Mouse (Mus musculus) olfactory bulb, adult 2 months (tissue): ENCODE data around the gene Hoxb8.

ENCODE experiments used
- CTCF ChIP-seq: fragments of 200-500 bp; IDR thresholded peaks from 2 replicates; pipeline ENCODE4 v1.5.1; 2012; ENCODE audit warnings: low read depth, mild to moderate bottlenecking, low read length, moderate library complexity; ENCODE audit not compliant: insufficient read depth
- POLR2A ChIP-seq: fragments of 200-500 bp; IDR thresholded peaks from 2 replicates; pipeline ENCODE4 v1.6.1; 2012; ENCODE audit warnings: mild to moderate bottlenecking, low read depth, low read length, moderate library complexity; ENCODE audit not compliant: insufficient read depth

DNA sequence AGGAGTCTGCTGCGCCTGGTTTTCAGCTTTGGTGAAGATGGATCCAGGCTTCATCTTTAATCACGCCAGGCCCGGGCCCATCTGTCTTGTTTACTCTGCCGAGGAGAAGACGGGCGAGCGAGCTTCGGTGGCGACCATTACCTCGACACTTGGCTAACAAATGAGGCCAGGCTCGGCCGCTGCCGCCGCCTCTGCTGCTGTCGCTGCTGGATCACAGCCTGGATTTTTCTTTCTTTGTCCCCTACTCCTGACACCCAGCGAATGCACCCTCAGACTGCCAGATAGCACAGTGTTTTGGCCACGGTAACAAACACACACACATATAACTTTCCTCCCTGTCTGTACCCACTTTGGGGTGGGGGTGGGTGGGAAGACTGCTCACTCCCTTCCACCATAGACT, 39.0 kb downstream of the Hoxb8 start:
- TF ChIP-seq POLR2A (no peak), CTCF (no peak)
